ENCODE assay signal across 8 mouse cellular contexts in genomic region chr10:79916808-79917531, GRCm38 (mm10). TPM values are rescaled to one million over a fixed set of nuclear protein-coding genes. Genes with fewer than 3 reads are reported as not detected.
A peak's percentile ranks its signal among the peaks of the same experiment; 100 is the strongest.
DNase-seq lines count a peak whose midpoint lies in the region; ATAC-seq and TF ChIP-seq lines count a peak whose summit lies in the region.

Gene Kiss1r, plus strand, starts transcription at chr10:79916971.

- peak within 1 kb of the TSS; percentile 87 for H3K4me3 ChIP-seq in embryonic facial prominence, embryonic 15.5 days (replicated peaks)
- H3K4me3 ChIP-seq in limb, embryonic 14.5 days (replicated peaks; ENCODE audit: low read length) = peak within 1 kb of the TSS; percentile 71
- peak within 1 kb of the TSS; percentile 86 for H3K4me3 ChIP-seq in midbrain, embryonic 15.5 days
- peak within 1 kb of the TSS; percentile 95 for H3K4me3 ChIP-seq in spleen, adult 2 months (ENCODE audit: extremely low read depth, insufficient read depth, insufficient read length)

- TF ChIP-seq POLR2A in limb, embryonic 14.5 days (IDR thresholded peaks at IDR 0.05; ENCODE audit: borderline replicate concordance, extremely low read depth, insufficient read depth, insufficient read length) = 0 out of 2 replicates have a peak, but pooled peaks have one; percentile 85
- peak; percentile 81 for TF ChIP-seq POLR2A in spleen, adult 2 months (IDR thresholded peaks at IDR 0.05; ENCODE audit: low read depth, low read length)

- peak within 1 kb of the TSS; percentile 82 for H3K27ac ChIP-seq in embryonic facial prominence, embryonic 15.5 days (replicated peaks)
- H3K27ac ChIP-seq in limb, embryonic 14.5 days (replicated peaks; ENCODE audit: low read depth, low read length) = 0 out of 2 replicates have a peak within 1 kb of the TSS, but pooled peaks have one; percentile 57
- H3K27ac ChIP-seq in midbrain, embryonic 15.5 days = peak within 1 kb of the TSS; percentile 79
- peak within 1 kb of the TSS; percentile 65 for H3K27ac ChIP-seq in spleen, adult 2 months (ENCODE audit: insufficient read depth, low read length)

- peak; percentile 80 for DNase-seq in 3134 (ENCODE audit: extremely low read depth, insufficient read length, low spot score)
- peak; percentile 73 to 77 for DNase-seq in adrenal gland, postnatal 4 days (ENCODE audit: low spot score in 2 of 2)
- peak; percentile 87 to 88 for DNase-seq in heart, adult 9 months (ENCODE audit: low spot score in 2 of 2)
- DNase-seq in kidney, adult 9 months = peak; percentile 84
- peak; percentile 69 for DNase-seq in limb, embryonic 14.5 days (ENCODE audit: low spot score)
- peak in 1 of 2 experiments; percentile 85 for DNase-seq in spleen, adult 2 months (ENCODE audit: low read depth in 1 of 2, low spot score in 2 of 2)

- H3K9me3 ChIP-seq in embryonic facial prominence, embryonic 15.5 days (replicated peaks) = no peaks in the 10 kb centered on the region
- no peaks in the 10 kb centered on the region for H3K9me3 ChIP-seq in limb, embryonic 14.5 days (ENCODE audit: control insufficient read depth, low read length)
- no peaks in the 10 kb centered on the region for H3K9me3 ChIP-seq in midbrain, embryonic 15.5 days

- H3K36me3 ChIP-seq in embryonic facial prominence, embryonic 15.5 days = peaks cover 4% of the 10 kb centered on the region
- H3K36me3 ChIP-seq in limb, embryonic 14.5 days (ENCODE audit: control insufficient read depth, insufficient read depth, low read length) = peaks cover 15% of the 10 kb centered on the region; the same call in 1 of the 2 replicates
- no peaks in the 10 kb centered on the region for H3K36me3 ChIP-seq in midbrain, embryonic 15.5 days (replicated peaks)
- no peaks in the 10 kb centered on the region for H3K36me3 ChIP-seq in spleen, adult 2 months (ENCODE audit: control insufficient read depth, insufficient read depth, low read length)

- no peak for TF ChIP-seq CTCF in spleen, adult 2 months (IDR thresholded peaks at IDR 0.05; ENCODE audit: extremely low read depth, insufficient read depth, insufficient read length, insufficient replicate concordance)

- peak within 1 kb of the TSS; percentile 99 for H3K9ac ChIP-seq in embryonic facial prominence, embryonic 15.5 days
- H3K9ac ChIP-seq in limb, embryonic 14.5 days (ENCODE audit: low read depth, low read length, severe bottlenecking) = peak within 1 kb of the TSS; percentile 90
- H3K9ac ChIP-seq in midbrain, embryonic 15.5 days = peak within 1 kb of the TSS; percentile 99

- ATAC-seq in embryonic facial prominence, embryonic 15.5 days (ENCODE audit: insufficient number of reproducible peaks, low FRiP score, low TSS enrichment, low read depth) = peak; percentile 84
- peak; percentile 88 for ATAC-seq in limb, embryonic 14.5 days (ENCODE audit: low FRiP score, low read depth)
- peak; percentile 87 for ATAC-seq in midbrain, embryonic 15.5 days (replicated peaks)

- peaks cover 46% of the 10 kb centered on the region for H3K27me3 ChIP-seq in embryonic facial prominence, embryonic 15.5 days
- peaks cover 46% of the 10 kb centered on the region for H3K27me3 ChIP-seq in limb, embryonic 14.5 days (ENCODE audit: control insufficient read depth, insufficient read depth, low read length)
- peaks cover 45% of the 10 kb centered on the region for H3K27me3 ChIP-seq in midbrain, embryonic 15.5 days (replicated peaks)
- peaks cover 9% of the 10 kb centered on the region; the same call in 1 of the 2 replicates for H3K27me3 ChIP-seq in spleen, adult 2 months (ENCODE audit: control insufficient read depth, insufficient read depth, low read length)

- peaks cover 76% of the 10 kb centered on the region for H3K4me1 ChIP-seq in embryonic facial prominence, embryonic 15.5 days
- H3K4me1 ChIP-seq in limb, embryonic 14.5 days (ENCODE audit: control insufficient read depth, insufficient read depth, low read length) = peaks cover 19% of the 10 kb centered on the region
- H3K4me1 ChIP-seq in midbrain, embryonic 15.5 days = peaks cover 55% of the 10 kb centered on the region
- H3K4me1 ChIP-seq in spleen, adult 2 months (ENCODE audit: control insufficient read depth, insufficient read depth, insufficient read length) = peaks cover 21% of the 10 kb centered on the region

- H3K4me2 ChIP-seq in embryonic facial prominence, embryonic 15.5 days (replicated peaks) = peak within 1 kb of the TSS; percentile 91
- H3K4me2 ChIP-seq in limb, embryonic 14.5 days (replicated peaks; ENCODE audit: low read depth, low read length, severe bottlenecking) = peak within 1 kb of the TSS; percentile 90
- H3K4me2 ChIP-seq in midbrain, embryonic 15.5 days = peak within 1 kb of the TSS; percentile 77

- 2% methylated on average over 42 of the region's 42 CpGs for WGBS in embryonic facial prominence, embryonic 15.5 days
- WGBS in limb, embryonic 14.5 days = 2% methylated on average over 33 of the region's 42 CpGs
- 2% methylated on average over 42 of the region's 42 CpGs for WGBS in midbrain, embryonic 15.5 days
- WGBS in spleen, adult 2 months = 2% methylated on average over 41 of the region's 42 CpGs

RNA-seq across cellular contexts. Expression of gene Kiss1r, which starts in this region (rescaled TPM):
- total RNA-seq in adrenal gland, postnatal 4 days (2021) = 1 to 10 TPM in 1 of 2 experiments, under 1 TPM in 1; 0.87 to 1.6 TPM
- polyA plus RNA-seq in embryonic facial prominence, embryonic 15.5 days (2015; fragmentation: Nextera tagmentation; extraction: Ambion mirVana) = 1.1 and 1.4 TPM in 2 replicates
- polyA plus RNA-seq in limb, embryonic 14.5 days (2012; rRNA removed) = 2.5 and 2.8 TPM in 2 replicates
- 0.17 and 0.26 TPM in 2 replicates for polyA plus RNA-seq in limb, embryonic 14.5 days (2014; fragmentation: Nextera tagmentation; extraction: Ambion mirVana)
- 3.1 and 3.3 TPM in 2 replicates for polyA plus RNA-seq in midbrain, embryonic 15.5 days (2015; fragmentation: Nextera tagmentation; extraction: Ambion mirVana)
- polyA plus RNA-seq in spleen, adult 2 months (2012; rRNA removed) = 5.3 and 6.3 TPM in 2 replicates
